Comparison of ENCODE assay signal across 8 mouse cellular contexts in the genomic region with DNA sequence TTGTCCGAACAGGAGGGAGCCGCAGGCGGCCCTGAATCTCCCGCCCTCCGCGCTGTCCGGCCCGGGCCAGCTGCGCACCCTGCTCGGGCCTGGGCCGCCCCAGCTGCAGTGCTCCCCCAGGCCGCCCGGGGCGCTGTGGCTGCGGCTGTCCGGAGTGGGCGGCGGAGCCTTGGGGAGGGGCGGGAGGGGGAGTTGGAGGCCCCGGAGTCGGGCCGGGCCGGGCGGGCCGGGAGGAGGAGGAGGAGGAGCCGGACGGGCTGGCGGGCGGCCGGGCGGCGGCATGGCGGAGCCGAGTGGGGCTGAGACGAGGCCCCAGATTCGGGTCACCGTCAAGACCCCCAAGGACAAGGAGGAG. TPM values are rescaled to one million over a fixed set of nuclear protein-coding genes. Genes with fewer than 3 reads are reported as not detected.
A peak's percentile ranks its signal among the peaks of the same experiment; 100 is the strongest.
DNase-seq lines count a peak whose midpoint lies in the region; ATAC-seq and TF ChIP-seq lines count a peak whose summit lies in the region.

A gene (plus strand): TSS at position 234 of the 355 bp plus-strand sequence.

- peak; percentile 90 for ATAC-seq in forebrain, embryonic 12.5 days (ENCODE audit: low FRiP score)
- peak; percentile 86 for ATAC-seq in heart, embryonic 16.5 days (replicated peaks; ENCODE audit: extremely low read depth, insufficient read depth, low FRiP score)
- peak; percentile 85 for ATAC-seq in liver, embryonic 15.5 days (ENCODE audit: insufficient read depth)
- peak; percentile 92 for ATAC-seq in neural tube, embryonic 11.5 days (ENCODE audit: insufficient read depth, low FRiP score, low TSS enrichment)
- ATAC-seq in stomach, embryonic 16.5 days (ENCODE audit: insufficient read depth, low FRiP score), result peak; percentile 91

- H3K9ac ChIP-seq in forebrain, embryonic 12.5 days, result peak within 1 kb of the TSS; percentile 96
- H3K9ac ChIP-seq in heart, embryonic 16.5 days (ENCODE audit: low read length), result peak within 1 kb of the TSS; percentile 88
- peak within 1 kb of the TSS; percentile 90 for H3K9ac ChIP-seq in liver, embryonic 15.5 days
- H3K9ac ChIP-seq in neural tube, embryonic 11.5 days (ENCODE audit: low read length), result peak within 1 kb of the TSS; percentile 90
- H3K9ac ChIP-seq in stomach, embryonic 16.5 days (ENCODE audit: low read length), result peak within 1 kb of the TSS; percentile 86

- H3K4me3 ChIP-seq in forebrain, embryonic 12.5 days (replicated peaks), result peak within 1 kb of the TSS; percentile 83
- H3K4me3 ChIP-seq in heart, embryonic 16.5 days (ENCODE audit: low read length), result peak within 1 kb of the TSS; percentile 69
- H3K4me3 ChIP-seq in liver, embryonic 15.5 days (replicated peaks), result peak within 1 kb of the TSS; percentile 80
- H3K4me3 ChIP-seq in neural tube, embryonic 11.5 days (ENCODE audit: low read depth, low read length), result peak within 1 kb of the TSS; percentile 90
- H3K4me3 ChIP-seq in stomach, embryonic 16.5 days (replicated peaks; ENCODE audit: low read length), result peak within 1 kb of the TSS; percentile 67

- peak; percentile 81 for TF ChIP-seq POLR2A in brain, embryonic 14.5 days (IDR thresholded peaks at IDR 0.05; ENCODE audit: borderline replicate concordance, extremely low read depth, insufficient read depth, insufficient read length, poor library complexity, severe bottlenecking)

- H3K27ac ChIP-seq in forebrain, embryonic 12.5 days, result peak within 1 kb of the TSS; percentile 95
- peak within 1 kb of the TSS; percentile 99 for H3K27ac ChIP-seq in heart, embryonic 16.5 days (ENCODE audit: low read length)
- H3K27ac ChIP-seq in liver, embryonic 15.5 days (replicated peaks), result peak within 1 kb of the TSS; percentile 92
- peak within 1 kb of the TSS; percentile 95 for H3K27ac ChIP-seq in neural tube, embryonic 11.5 days (ENCODE audit: low read depth, low read length)
- H3K27ac ChIP-seq in stomach, embryonic 16.5 days (ENCODE audit: low read length), result peak within 1 kb of the TSS; percentile 99

- H3K9me3 ChIP-seq in forebrain, embryonic 12.5 days, result no peaks in the 10 kb centered on the region
- no peaks in the 10 kb centered on the region for H3K9me3 ChIP-seq in heart, embryonic 16.5 days (replicated peaks; ENCODE audit: control insufficient read depth, low read length)
- H3K9me3 ChIP-seq in liver, embryonic 15.5 days (replicated peaks), result no peaks in the 10 kb centered on the region
- H3K9me3 ChIP-seq in neural tube, embryonic 11.5 days (ENCODE audit: control insufficient read depth, low read length), result no peaks in the 10 kb centered on the region
- H3K9me3 ChIP-seq in stomach, embryonic 16.5 days (replicated peaks; ENCODE audit: control insufficient read depth, low read length), result no peaks in the 10 kb centered on the region

- peak within 1 kb of the TSS; percentile 62 for H3K4me2 ChIP-seq in forebrain, embryonic 12.5 days
- peak within 1 kb of the TSS; percentile 90 for H3K4me2 ChIP-seq in heart, embryonic 16.5 days (ENCODE audit: low read depth, low read length)
- peak within 1 kb of the TSS; percentile 99 for H3K4me2 ChIP-seq in liver, embryonic 15.5 days
- peak within 1 kb of the TSS; percentile 79 for H3K4me2 ChIP-seq in neural tube, embryonic 11.5 days (ENCODE audit: low read depth)
- H3K4me2 ChIP-seq in stomach, embryonic 16.5 days (ENCODE audit: low read depth, low read length), result peak within 1 kb of the TSS; percentile 87

- no peaks in the 10 kb centered on the region for H3K27me3 ChIP-seq in forebrain, embryonic 12.5 days
- no peaks in the 10 kb centered on the region for H3K27me3 ChIP-seq in heart, embryonic 16.5 days (ENCODE audit: control insufficient read depth, insufficient read depth, low read length)
- no peaks in the 10 kb centered on the region for H3K27me3 ChIP-seq in liver, embryonic 15.5 days
- H3K27me3 ChIP-seq in neural tube, embryonic 11.5 days (ENCODE audit: control insufficient read depth, insufficient read depth, low read length), result no peaks in the 10 kb centered on the region
- H3K27me3 ChIP-seq in stomach, embryonic 16.5 days (ENCODE audit: control insufficient read depth, insufficient read depth, low read length), result no peaks in the 10 kb centered on the region

- peaks cover 29% of the 10 kb centered on the region for H3K36me3 ChIP-seq in forebrain, embryonic 12.5 days (replicated peaks)
- peaks cover 14% of the 10 kb centered on the region for H3K36me3 ChIP-seq in heart, embryonic 16.5 days (ENCODE audit: control insufficient read depth, insufficient read depth)
- H3K36me3 ChIP-seq in liver, embryonic 15.5 days (replicated peaks), result peaks cover 33% of the 10 kb centered on the region
- peaks cover 12% of the 10 kb centered on the region for H3K36me3 ChIP-seq in neural tube, embryonic 11.5 days (ENCODE audit: control insufficient read depth, insufficient read depth, low read length)
- peaks cover 4% of the 10 kb centered on the region for H3K36me3 ChIP-seq in stomach, embryonic 16.5 days (ENCODE audit: control insufficient read depth, insufficient read depth, low read length)

- WGBS in forebrain, embryonic 12.5 days, result 0% methylated on average over 34 of the region's 37 CpGs
- WGBS in heart, embryonic 16.5 days, result under 1% methylated on average over 31 of the region's 37 CpGs
- WGBS in liver, embryonic 15.5 days (ENCODE audit: insufficient replicate concordance), result under 1% methylated on average over 35 of the region's 37 CpGs
- under 1% methylated on average over 23 of the region's 37 CpGs for WGBS in neural tube, embryonic 11.5 days
- WGBS in stomach, embryonic 16.5 days, result under 1% methylated on average over 36 of the region's 37 CpGs

- peaks cover 37% of the 10 kb centered on the region for H3K4me1 ChIP-seq in forebrain, embryonic 12.5 days
- peaks cover 15% of the 10 kb centered on the region for H3K4me1 ChIP-seq in heart, embryonic 16.5 days (ENCODE audit: control insufficient read depth, insufficient read depth, low read length)
- peaks cover 56% of the 10 kb centered on the region for H3K4me1 ChIP-seq in liver, embryonic 15.5 days (replicated peaks)
- peaks cover 11% of the 10 kb centered on the region for H3K4me1 ChIP-seq in neural tube, embryonic 11.5 days (ENCODE audit: control insufficient read depth, insufficient read depth, low read length)
- peaks cover 20% of the 10 kb centered on the region for H3K4me1 ChIP-seq in stomach, embryonic 16.5 days (ENCODE audit: control insufficient read depth, insufficient read depth, low read length)

- DNase-seq in CD4-positive, CD25-positive, alpha-beta regulatory T cell, adult 2 months (ENCODE audit: low read depth, low spot score), result peak; percentile 91
- peak; percentile 95 for DNase-seq in brain, embryonic 14.5 days (ENCODE audit: low read depth)
- DNase-seq in kidney, postnatal 36 days, result peak; percentile 90 to 95
- peak; percentile 98 for DNase-seq in neural tube, embryonic 11.5 days (ENCODE audit: low spot score)

- peak; percentile 79 for TF ChIP-seq CTCF in brain, embryonic 14.5 days (IDR thresholded peaks at IDR 0.05; ENCODE audit: borderline replicate concordance, extremely low read depth, insufficient read depth, insufficient read length)

RNA-seq across cellular contexts. Expression of the gene that starts here (rescaled TPM):
- 108 and 113 TPM in 2 replicates for polyA plus RNA-seq in brain, embryonic 14.5 days (2012; rRNA removed)
- 64.1 and 64.4 TPM in 2 replicates for polyA plus RNA-seq in forebrain, embryonic 12.5 days (2016; fragmentation: Nextera tagmentation; extraction: Ambion mirVana)
- polyA plus RNA-seq in heart, embryonic 16.5 days (2015; fragmentation: Nextera tagmentation; extraction: Ambion mirVana), result 28.8 and 32.0 TPM in 2 replicates
- polyA plus RNA-seq in liver, embryonic 15.5 days (2015; fragmentation: Nextera tagmentation; extraction: Ambion mirVana), result 19.8 and 20.4 TPM in 2 replicates
- polyA plus RNA-seq in neural tube, embryonic 11.5 days (2014; fragmentation: Nextera tagmentation; extraction: Ambion mirVana), result 80.2 and 84.0 TPM in 2 replicates
- polyA plus RNA-seq in stomach, embryonic 16.5 days (2015; fragmentation: Nextera tagmentation; extraction: Ambion mirVana), result 33.3 and 34.0 TPM in 2 replicates

Comparison
In these comparisons a context has a peak if more than half of its experiments do, and no peak if none do; other contexts are left out.
1. Peak in every context shown above with its lines: DNase-seq, ATAC-seq, H3K4me3 ChIP-seq and H3K27ac ChIP-seq.